Mouse (Mus musculus) MEL (cell line): ENCODE results near the gene Fam49a.

Experiments used
- BHLHE40 ChIP-seq: IDR thresholded peaks from 2 replicates; pipeline ENCODE4 v1.6.1; 2012; ENCODE audit warnings: low read depth, mild to moderate bottlenecking, inconsistent platforms, low read length, improper control_type of control experiment, borderline replicate concordance
- CTCF ChIP-seq, 3 experiments: IDR thresholded peaks in 2 of 3; conservative IDR thresholded peaks in 1 of 3; 2 replicates each; pipeline ENCODE4 v1.5.1; 2011 to 2012; ENCODE audit warnings: low read length in 3 of 3, low read depth in 2 of 3, mild to moderate bottlenecking in 2 of 3, improper control_type of control experiment in 1 of 3, inconsistent platforms in 1 of 3, mixed read lengths in 1 of 3, moderate library complexity in 1 of 3; ENCODE audit not compliant: control insufficient read depth in 1 of 3, insufficient read depth in 1 of 3, poor library complexity in 1 of 3, severe bottlenecking in 1 of 3
- E2F4 ChIP-seq: IDR thresholded peaks from 2 replicates; pipeline ENCODE4 v1.6.1; 2011; ENCODE audit warnings: low read depth, low read length, improper control_type of control experiment, borderline replicate concordance
- ELF1 ChIP-seq: IDR thresholded peaks from 2 replicates; pipeline ENCODE4 v1.6.1; 2014; ENCODE audit warnings: low read depth, mild to moderate bottlenecking, inconsistent platforms, low read length, improper control_type of control experiment, moderate library complexity
- EP300 ChIP-seq, 2 experiments: IDR thresholded peaks; 2 replicates each; pipeline ENCODE4 v1.6.1; 2011; ENCODE audit warnings: improper control_type of control experiment in 2 of 2, low read length in 2 of 2, low read depth in 1 of 2, mild to moderate bottlenecking in 1 of 2
- MAZ ChIP-seq: IDR thresholded peaks from 2 replicates; pipeline ENCODE4 v1.6.1; 2012; ENCODE audit warnings: low read depth, mild to moderate bottlenecking, inconsistent platforms, low read length, improper control_type of control experiment
- MEF2A ChIP-seq: IDR thresholded peaks from 2 replicates; pipeline ENCODE4 v1.6.1; 2014; ENCODE audit warnings: low read depth, mild to moderate bottlenecking, inconsistent platforms, low read length, improper control_type of control experiment; ENCODE audit not compliant: poor library complexity, insufficient replicate concordance, severe bottlenecking; ENCODE audit errors: extremely low read depth
- MYB ChIP-seq: IDR thresholded peaks from 2 replicates; pipeline ENCODE4 v1.6.1; 2011; ENCODE audit warnings: mild to moderate bottlenecking, low read depth, low read length, improper control_type of control experiment
- POLR2A ChIP-seq, 2 experiments: IDR thresholded peaks; 2 replicates each; pipeline ENCODE4 v1.6.1; 2011 to 2012; ENCODE audit warnings: low read length in 2 of 2, mild to moderate bottlenecking in 2 of 2, control low read depth in 1 of 2, improper control_type of control experiment in 1 of 2, low read depth in 1 of 2, moderate library complexity in 1 of 2; ENCODE audit not compliant: control insufficient read depth in 1 of 2, insufficient read depth in 1 of 2, poor library complexity in 1 of 2
- TAL1 ChIP-seq: IDR thresholded peaks from 2 replicates; pipeline ENCODE4 v1.6.1; 2012; ENCODE audit warnings: mild to moderate bottlenecking, inconsistent platforms, low read length, moderate library complexity, mixed read lengths
- TCF12 ChIP-seq: IDR thresholded peaks from 2 replicates; pipeline ENCODE4 v1.6.1; 2014; ENCODE audit warnings: low read depth, mild to moderate bottlenecking, inconsistent platforms, low read length, improper control_type of control experiment, moderate library complexity
- USF1 ChIP-seq: IDR thresholded peaks from 2 replicates; pipeline ENCODE4 v1.6.1; 2014; ENCODE audit warnings: low read depth, mild to moderate bottlenecking, inconsistent platforms, low read length, improper control_type of control experiment, moderate library complexity
- USF2 ChIP-seq, 2 experiments: IDR thresholded peaks; 2 replicates each; pipeline ENCODE4 v1.6.1; 2011 to 2012; ENCODE audit warnings: improper control_type of control experiment in 2 of 2, low read length in 2 of 2, borderline replicate concordance in 1 of 2, inconsistent platforms in 1 of 2, low read depth in 1 of 2, mild to moderate bottlenecking in 1 of 2; ENCODE audit not compliant: insufficient read depth in 1 of 2

GRCm38 (mm10) chr12:12396224-12396623 is 134.3 kb downstream of the Fam49a start:
- TF ChIP-seq POLR2A (IDR thresholded peaks at IDR 0.05; ENCODE audit: control insufficient read depth in 1 of 2, insufficient read depth in 1 of 2, low read depth in 1 of 2, low read length in 2 of 2, poor library complexity in 1 of 2) (no peak), E2F4 (no peak), EP300 (IDR thresholded peaks at IDR 0.05; ENCODE audit: low read depth in 1 of 2, low read length in 2 of 2) (no peak), MEF2A (no peak), CTCF (IDR thresholded peaks at IDR 0.05 in 2 of 3, conservative IDR thresholded peaks at IDR 0.05 in 1 of 3; ENCODE audit: control insufficient read depth in 1 of 3, insufficient read depth in 1 of 3, low read depth in 2 of 3, low read length in 3 of 3, poor library complexity in 1 of 3, severe bottlenecking in 1 of 3) (peak; percentile 50 to 79 (median 69)), USF1 (no peak), TCF12 (no peak), USF2 (IDR thresholded peaks at IDR 0.05; ENCODE audit: borderline replicate concordance in 1 of 2, insufficient read depth in 1 of 2, low read depth in 1 of 2, low read length in 2 of 2) (no peak), MAZ (no peak), TAL1 (no peak), MYB (no peak), ELF1 (no peak), BHLHE40 (no peak)
